Mouse (Mus musculus) bone marrow, adult 2 months (tissue): ENCODE results near the gene Mpz.

Source experiments
- CTCF ChIP-seq: fragments of 200-500 bp; IDR thresholded peaks from 2 replicates; pipeline ENCODE4 v1.5.1; 2011; ENCODE audit warnings: low read length, control low read depth; ENCODE audit not compliant: control insufficient read depth, insufficient read depth
- POLR2A ChIP-seq: fragments of 200-500 bp; IDR thresholded peaks from 2 replicates; pipeline ENCODE4 v1.6.1; 2011; ENCODE audit warnings: low read depth, mild to moderate bottlenecking, control low read depth, low read length, borderline replicate concordance; ENCODE audit not compliant: control insufficient read depth

GRCm38 (mm10) chr1:171199532-171199931 is 49.0 kb downstream of the Mpz start:
- TF ChIP-seq CTCF = no peak
- TF ChIP-seq POLR2A = no peak
